Mouse (Mus musculus) lung, embryonic 14.5 days (tissue): ENCODE measurements around the gene Pla1a. TPM values are rescaled to one million over a fixed set of nuclear protein-coding genes. Genes with fewer than 3 reads are reported as not detected.

Experiments
- ATAC-seq: fragments of 200-750 bp; cut with Nextera tagmentation; 2 replicates; pipeline ENCODE4 v1.8.0; 2017; ENCODE audit warnings: mild to moderate bottlenecking, moderate TSS enrichment, moderate library complexity; ENCODE audit not compliant: insufficient read depth
- DNase-seq: peaks from one replicate; pipeline ENCODE4 v3.0.0-alpha.2; 2015
- H3K27ac ChIP-seq: fragments of 300-500 bp; sonication (generic); 2 replicates; pipeline ENCODE4 v1.5.1; 2014; ENCODE audit warnings: low read depth, mild to moderate bottlenecking, moderate library complexity
- H3K27me3 ChIP-seq: fragments of 300-500 bp; sonication (generic); 2 replicates; pipeline ENCODE4 v1.6.1; 2014; ENCODE audit warnings: low read length, control low read depth; ENCODE audit not compliant: insufficient read depth
- H3K36me3 ChIP-seq: fragments of 300-500 bp; sonication (generic); 2 replicates; pipeline ENCODE4 v1.6.1; 2014; ENCODE audit warnings: control low read depth; ENCODE audit not compliant: insufficient read depth
- H3K4me1 ChIP-seq: fragments of 300-500 bp; sonication (generic); 2 replicates; pipeline ENCODE4 v1.6.1; 2014; ENCODE audit warnings: antibody characterized with exemption, control low read depth; ENCODE audit not compliant: insufficient read depth
- H3K4me2 ChIP-seq: fragments of 300-500 bp; sonication (generic); 2 replicates; pipeline ENCODE4 v1.6.1; 2014; ENCODE audit warnings: mild to moderate bottlenecking
- H3K4me3 ChIP-seq: fragments of 300-500 bp; sonication (generic); 2 replicates; pipeline ENCODE4 v1.5.1; 2014; ENCODE audit warnings: low read depth, low read length
- H3K9ac ChIP-seq: fragments of 300-500 bp; sonication (generic); 2 replicates; pipeline ENCODE4 v1.6.1; 2014
- H3K9me3 ChIP-seq: fragments of 300-500 bp; sonication (generic); 2 replicates; pipeline ENCODE4 v1.6.1; 2016; ENCODE audit warnings: low read depth, low read length, control low read depth
- CTCF ChIP-seq: IDR thresholded peaks from 2 replicates; pipeline ENCODE4 v1.5.1; 2016; ENCODE audit warnings: antibody characterized with exemption, low read depth
- WGBS: fragments of 180-500 bp; shearing (Covaris S2); extraction: QIAGEN DNeasy Blood & Tissue Kit; methylation state at CpG from one replicate; pipeline ENCODE4 v1.1.7; 2014; 5-methylcytosine and 5-hydroxymethylcytosine counted together
- polyA plus RNA-seq: library from polyadenylated mRNA; unstranded; fragments of >200 nt; fragmentation: Nextera tagmentation; extraction: Ambion mirVana; gene quantifications from 2 replicates; pipeline ENCODE4 v1.2.1, GENCODE M21; 2014

Gene Pla1a
- polyA plus RNA-seq, 1 experiment from 2014 or later: 0.14 TPM

GRCm38 (mm10) chr16:38456812-38457567 is 24.0 kb upstream of the Pla1a start:
- no peak overlapping the region for H3K4me2 ChIP-seq
- DNase-seq: no peak
- no peaks in the 10 kb centered on the region for H3K4me1 ChIP-seq
- 46% methylated on average over 11 of the region's 11 CpGs for WGBS
- ATAC-seq: no peak
- H3K36me3 ChIP-seq: no peaks in the 10 kb centered on the region
- no peak overlapping the region for H3K9ac ChIP-seq
- H3K27me3 ChIP-seq: no peaks in the 10 kb centered on the region
- H3K27ac ChIP-seq: no peak overlapping the region
- no peaks in the 10 kb centered on the region for H3K9me3 ChIP-seq
- no peak overlapping the region for H3K4me3 ChIP-seq
- TF ChIP-seq CTCF: no peak

GRCm38 (mm10) chr16:38455511-38456418 is 22.8 kb upstream of the Pla1a start, which contains the start of gene Cd80:
Gene Cd80, plus strand, starts transcription at chr16:38455561.
- no peak for TF ChIP-seq CTCF
- WGBS: 61% methylated on average over 16 of the region's 17 CpGs

GRCm38 (mm10) chr16:38454533-38455254 is 21.7 kb upstream of the Pla1a start:
- H3K9me3 ChIP-seq: no peaks in the 10 kb centered on the region
- no peak overlapping the region for H3K9ac ChIP-seq
- H3K4me1 ChIP-seq: no peaks in the 10 kb centered on the region
- peaks cover 8% of the 10 kb centered on the region for H3K36me3 ChIP-seq
- no peak overlapping the region for H3K4me3 ChIP-seq
- no peak for DNase-seq
- no peak overlapping the region for H3K27ac ChIP-seq
- H3K4me2 ChIP-seq: no peak overlapping the region
- no peak for TF ChIP-seq CTCF
- no peak for ATAC-seq
- 71% methylated on average over 11 of the region's 11 CpGs for WGBS
- H3K27me3 ChIP-seq: no peaks in the 10 kb centered on the region

More at GRCm38 (mm10) chr16:38455511-38456418, 22.8 kb upstream of the Pla1a start, which contains the start of gene Cd80:
- Histone ChIP-seq H3K27me3 (no peaks in the 10 kb centered on the region), H3K9me3 (no peaks in the 10 kb centered on the region), H3K4me1 (no peaks in the 10 kb centered on the region), H3K4me2 (no peak within 1 kb of the TSS), H3K9ac (no peak within 1 kb of the TSS; the same call in 1 of the 2 replicates), H3K4me3 (no peak within 1 kb of the TSS), H3K36me3 (no peaks in the 10 kb centered on the region), H3K27ac (no peak within 1 kb of the TSS)
- ATAC-seq (no peak), DNase-seq (no peak)

- Histone ChIP-seq H3K9ac (no peak overlapping the region), H3K27me3 (no peaks in the 10 kb centered on the region), H3K4me1 (no peaks in the 10 kb centered on the region), H3K27ac (no peak overlapping the region), H3K36me3 (peaks cover 15% of the 10 kb centered on the region), H3K4me3 (no peak overlapping the region), H3K4me2 (no peak overlapping the region), H3K9me3 (no peaks in the 10 kb centered on the region)
- no peak for TF ChIP-seq CTCF
- DNase-seq (no peak), ATAC-seq (no peak)
- 82% methylated on average over 4 of the region's 4 CpGs for WGBS
These were observed 21.0 kb upstream of the Pla1a start for GRCm38 (mm10) chr16:38453952-38454351.

- Histone ChIP-seq H3K4me1 (no peaks in the 10 kb centered on the region), H3K9ac (peak overlapping the region; percentile 88), H3K4me2 (peak overlapping the region; percentile 76), H3K4me3 (peak overlapping the region; percentile 56), H3K36me3 (peaks cover 22% of the 10 kb centered on the region), H3K27ac (peak overlapping the region; percentile 89), H3K9me3 (no peaks in the 10 kb centered on the region), H3K27me3 (no peaks in the 10 kb centered on the region)
- 27% methylated on average over 3 of the region's 3 CpGs for WGBS
- no peak for TF ChIP-seq CTCF
- DNase-seq: no peak
- no peak for ATAC-seq
These were observed 20.2 kb upstream of the Pla1a start for GRCm38 (mm10) chr16:38453203-38453553.

GRCm38 (mm10) chr16:38452442-38453202 is 19.7 kb upstream of the Pla1a start, which contains the start of gene Adprh:
Gene Adprh, minus strand, starts transcription at chr16:38452703.
- H3K4me2 ChIP-seq: peak within 1 kb of the TSS; percentile 76
- peak; percentile 96 for DNase-seq
- no peaks in the 10 kb centered on the region for H3K27me3 ChIP-seq
- peak within 1 kb of the TSS; percentile 88 for H3K9ac ChIP-seq
- H3K36me3 ChIP-seq: peaks cover 28% of the 10 kb centered on the region
- ATAC-seq: peak; percentile 98
- no peaks in the 10 kb centered on the region for H3K9me3 ChIP-seq
- no peaks in the 10 kb centered on the region for H3K4me1 ChIP-seq
- WGBS: under 1% methylated on average over 60 of the region's 61 CpGs
- peak within 1 kb of the TSS; percentile 56 for H3K4me3 ChIP-seq
- TF ChIP-seq CTCF: no peak
- peak within 1 kb of the TSS; percentile 89 for H3K27ac ChIP-seq
